Mouse (Mus musculus): Measurements from ENCODE around the gene Rdh9. TPM values are rescaled to one million over a fixed set of nuclear protein-coding genes. Genes with fewer than 3 reads are reported as not detected.

Gene Rdh9
- under 1 TPM; 0.33 to 0.48 TPM for total RNA-seq (2021)
- long read RNA-seq, experiment 1: 0 reads
- long read RNA-seq, experiment 2: 0 reads

DNA sequence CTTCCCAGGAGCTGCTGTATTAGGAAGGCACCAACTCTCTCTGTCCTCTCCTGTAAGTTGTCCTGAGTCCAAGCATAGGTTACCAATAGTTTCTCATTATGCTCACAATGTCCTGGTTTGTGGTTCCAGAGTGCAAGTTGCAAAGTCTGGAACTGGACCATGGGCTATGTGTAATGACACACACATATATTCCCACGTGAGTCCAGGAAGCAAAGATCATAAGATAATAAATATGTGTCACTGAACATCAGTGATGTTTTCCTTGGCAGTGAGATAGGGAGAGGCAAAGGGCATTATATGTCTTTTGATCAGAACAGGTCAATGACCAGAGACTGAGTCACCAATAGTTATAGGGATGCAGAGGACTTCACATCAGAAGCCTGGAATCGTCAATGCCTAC lies at the start of gene Rdh9:
TSS of gene Rdh9 (plus strand) at position 376 of the 400 bp plus-strand sequence.
- no peak within 1 kb of the TSS for H3K4me3 ChIP-seq
- intact Hi-C loops (cut with DNase I): no loop called here
- no peak within 1 kb of the TSS for H3K27ac ChIP-seq
- no peak for DNase-seq
- no peak for TF ChIP-seq CTCF (IDR thresholded peaks at IDR 0.05)

- intact Hi-C loops (cut with DNase I): no loop called here
- DNase-seq: no peak
- no peak for TF ChIP-seq CTCF (IDR thresholded peaks at IDR 0.05)
- Histone ChIP-seq H3K27ac (no peak overlapping the region), H3K4me3 (no peak overlapping the region)
Measured at GRCm38 (mm10) chr10:127728437-127728836, 47.7 kb upstream of the Rdh9 start.

DNA sequence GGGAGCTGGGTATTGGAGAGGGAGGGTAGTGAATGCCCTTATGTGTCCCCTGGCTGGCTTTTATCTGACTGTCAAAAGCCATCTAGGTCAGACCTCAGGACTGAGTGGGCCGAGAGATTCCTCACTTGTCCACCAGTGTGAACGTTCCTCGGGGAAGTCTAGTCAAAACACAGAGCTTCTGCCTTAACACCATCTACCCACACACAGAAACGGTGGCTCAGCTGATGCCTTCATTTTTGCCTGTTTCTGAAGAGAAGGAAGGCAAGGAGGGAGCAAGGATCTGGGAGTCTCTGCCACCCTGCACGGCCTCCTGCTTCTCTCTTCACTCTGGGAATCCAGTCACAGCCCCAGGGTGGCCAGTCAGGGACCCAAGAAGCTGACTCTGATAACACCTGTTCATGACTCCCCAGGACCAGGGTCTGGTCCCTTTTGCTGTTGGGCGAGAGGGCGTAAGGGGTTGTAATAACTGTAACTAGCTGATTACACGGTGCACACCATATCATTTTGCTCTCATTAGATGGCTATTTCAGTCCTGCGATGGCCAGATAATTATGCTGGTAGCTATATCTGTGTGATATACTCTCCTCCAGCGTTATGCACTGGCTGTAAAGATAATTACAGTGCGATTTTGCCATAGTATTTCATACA lies 45.8 kb upstream of the Rdh9 start:
- intact Hi-C loops (cut with DNase I): no loop called here
- DNase-seq: no peak

GRCm38 (mm10) chr10:127730933-127731310 lies 45.3 kb upstream of the Rdh9 start:
- no peak overlapping the region for H3K27ac ChIP-seq
- no peak for DNase-seq
- TF ChIP-seq CTCF (IDR thresholded peaks at IDR 0.05): no peak
- intact Hi-C loops (cut with DNase I): no loop called here
- no peak overlapping the region for H3K4me3 ChIP-seq

More for the DNA sequence above, 45.8 kb upstream of the Rdh9 start:
- H3K4me3 ChIP-seq: no peak overlapping the region
- no peak overlapping the region for H3K27ac ChIP-seq
- no peak for TF ChIP-seq CTCF (IDR thresholded peaks at IDR 0.05)

DNA sequence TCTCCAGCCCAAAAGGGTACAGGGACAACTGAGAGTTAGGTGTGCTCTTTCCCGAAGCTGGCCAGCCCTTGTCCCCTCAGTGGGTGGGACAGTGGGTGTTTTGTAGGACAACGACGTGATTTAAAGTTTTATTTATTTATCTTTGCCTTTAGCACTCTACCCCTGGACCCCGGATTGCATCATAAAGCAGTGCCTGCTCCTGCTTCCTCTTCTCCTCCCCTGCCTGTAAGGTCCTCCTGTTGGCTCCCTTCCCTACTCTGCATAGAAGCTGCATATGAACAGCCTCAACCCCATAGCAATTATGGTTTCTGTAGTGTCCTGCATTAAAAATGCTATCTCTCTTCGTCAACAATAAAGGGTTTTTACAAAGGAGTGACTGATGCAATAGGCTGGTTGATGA lies 44.8 kb upstream of the Rdh9 start:
- TF ChIP-seq CTCF (IDR thresholded peaks at IDR 0.05): no peak
- intact Hi-C loops (cut with DNase I): no loop called here

DNA sequence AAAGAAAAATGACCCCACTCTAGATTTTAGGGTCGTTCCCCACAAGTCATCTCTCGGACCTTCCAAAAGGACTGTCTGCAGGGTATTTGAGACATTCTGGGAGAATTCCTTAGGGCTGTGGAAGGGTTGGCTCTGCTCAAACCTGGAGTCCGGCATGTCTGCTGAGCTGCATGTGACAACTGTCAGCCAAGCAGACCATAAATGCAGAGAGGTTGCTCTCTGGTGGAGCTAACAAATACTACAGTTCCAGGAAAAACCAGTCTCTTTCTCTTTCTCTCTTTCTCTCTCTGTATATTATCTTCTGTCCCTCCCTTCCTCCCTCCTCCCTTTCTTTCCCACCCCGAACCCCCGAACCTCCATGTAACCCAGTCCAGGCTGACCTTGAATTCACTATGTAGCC lies 41.8 kb upstream of the Rdh9 start:
- H3K27ac ChIP-seq: no peak overlapping the region
- TF ChIP-seq CTCF (IDR thresholded peaks at IDR 0.05): peak; percentile 20; the same call in 1 of the 2 replicates
- no peak overlapping the region for H3K4me3 ChIP-seq
- intact Hi-C loops (cut with DNase I): no loop called here
- DNase-seq: no peak

More for the DNA sequence above, 44.8 kb upstream of the Rdh9 start:
- no peak overlapping the region for H3K4me3 ChIP-seq
- DNase-seq: no peak
- no peak overlapping the region for H3K27ac ChIP-seq

DNA sequence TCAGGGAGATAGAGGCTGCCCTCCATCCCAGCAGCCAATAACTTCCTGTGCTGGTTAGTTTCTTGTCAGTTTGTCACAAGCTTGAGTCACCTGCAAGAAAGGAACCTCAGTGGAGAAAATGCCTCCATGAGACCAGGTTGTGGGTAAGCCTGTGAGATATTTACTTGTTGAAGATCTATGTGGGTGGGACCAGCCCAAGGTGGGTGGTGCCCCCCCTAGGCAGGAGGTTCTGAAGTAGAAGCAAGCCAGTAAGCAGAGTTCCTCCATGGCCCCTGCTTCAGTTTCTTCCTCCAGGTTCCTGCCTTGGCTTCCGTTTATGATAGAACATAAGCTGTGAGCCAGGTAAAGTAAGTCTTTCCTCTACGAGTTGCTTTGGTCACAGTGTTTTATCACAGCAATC lies 39.9 kb upstream of the Rdh9 start:
- Histone ChIP-seq H3K27ac (no peak overlapping the region), H3K4me3 (no peak overlapping the region)
- DNase-seq: no peak
- TF ChIP-seq CTCF (IDR thresholded peaks at IDR 0.05): no peak
- intact Hi-C loops (cut with DNase I): loop anchor here (5.0 kb wide), 2 partner anchors 94 to 276 kb away; partner anchors contain the start of gene Stat6

- TF ChIP-seq CTCF (IDR thresholded peaks at IDR 0.05): no peak
- intact Hi-C loops (cut with DNase I): loop anchor here (5.0 kb wide), 2 partner anchors 95 to 275 kb away; partner anchors contain the start of gene Stat6
Measured at GRCm38 (mm10) chr10:127736916-127737315, 39.3 kb upstream of the Rdh9 start.

DNA sequence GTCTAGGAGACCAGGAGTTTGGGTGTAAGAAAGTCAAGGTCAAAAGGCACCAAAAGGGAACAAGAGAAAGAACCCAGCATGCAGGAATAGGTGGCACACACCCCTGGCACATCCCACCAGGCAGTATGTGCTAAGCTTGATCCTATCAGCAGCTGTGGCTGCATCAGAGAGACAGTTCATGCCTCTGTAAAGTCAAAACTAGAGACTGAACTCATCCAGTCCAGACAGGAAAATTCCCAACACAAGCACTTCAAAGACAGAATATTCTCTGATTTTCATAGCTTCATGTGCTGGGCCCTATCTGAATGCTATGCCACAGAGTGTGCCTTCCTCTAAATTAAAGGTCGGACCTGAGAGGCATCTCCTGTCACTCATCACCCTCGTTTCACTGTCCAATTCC lies 38.6 kb upstream of the Rdh9 start:
- TF ChIP-seq CTCF (IDR thresholded peaks at IDR 0.05): no peak
- intact Hi-C loops (cut with DNase I): loop anchor here (5.0 kb wide), 2 partner anchors 95 to 275 kb away; partner anchors contain the start of gene Stat6
- no peak overlapping the region for H3K4me3 ChIP-seq
- no peak overlapping the region for H3K27ac ChIP-seq
- DNase-seq: no peak

More at GRCm38 (mm10) chr10:127736916-127737315, 39.3 kb upstream of the Rdh9 start:
- H3K27ac ChIP-seq: no peak overlapping the region
- no peak for DNase-seq
- no peak overlapping the region for H3K4me3 ChIP-seq

- Histone ChIP-seq H3K27ac (peak overlapping the region; percentile 81; the same call in 1 of the 2 replicates), H3K4me3 (peak overlapping the region; percentile 92)
- intact Hi-C loops (cut with DNase I): loop anchor here (2.0 to 5.0 kb wide), 3 partner anchors 96 to 274 kb away; partner anchors contain the start of gene Stat6
- no peak for DNase-seq
- TF ChIP-seq CTCF (IDR thresholded peaks at IDR 0.05): peak; percentile 71
Measured at GRCm38 (mm10) chr10:127738151-127738882, 37.9 kb upstream of the Rdh9 start.

GRCm38 (mm10) chr10:127739083-127739660 lies 37.0 kb upstream of the Rdh9 start, which contains the start of gene Zbtb39:
Zbtb39 (plus strand) TSS chr10:127739538.
- peak; percentile 74 for TF ChIP-seq CTCF (IDR thresholded peaks at IDR 0.05)
- H3K27ac ChIP-seq: peak within 1 kb of the TSS; percentile 86

DNA sequence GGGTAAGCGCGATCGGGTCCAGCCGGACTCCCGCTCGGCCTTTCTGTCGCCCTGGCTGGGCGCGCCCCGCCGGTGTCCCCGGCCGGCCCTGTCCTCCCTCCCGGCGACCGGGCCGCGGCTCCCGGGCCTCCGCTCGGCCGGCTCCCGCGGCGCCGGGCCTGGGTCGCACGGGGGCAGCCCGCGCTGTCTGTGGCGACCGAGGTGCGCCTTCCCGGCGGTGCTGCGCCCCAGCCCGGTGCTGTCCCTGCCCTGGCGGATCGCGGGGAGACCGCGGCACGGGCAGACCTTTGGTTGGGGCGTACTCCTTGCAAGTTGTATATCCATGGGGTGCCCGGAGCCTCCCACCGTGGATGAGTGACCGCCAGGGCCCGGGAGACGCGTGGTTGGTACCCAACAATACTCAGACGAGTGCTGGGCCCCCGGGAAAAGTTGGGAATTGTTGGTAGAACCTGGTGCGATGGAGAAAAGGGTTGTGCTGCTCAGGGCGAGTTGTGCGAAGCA lies 36.5 kb upstream of the Rdh9 start:
- H3K4me3 ChIP-seq: peak overlapping the region; percentile 92
- DNase-seq: no peak
- no peak for TF ChIP-seq CTCF (IDR thresholded peaks at IDR 0.05)

More at GRCm38 (mm10) chr10:127739083-127739660, 37.0 kb upstream of the Rdh9 start, which contains the start of gene Zbtb39:
- intact Hi-C loops (cut with DNase I): loop anchor here (2.0 to 5.0 kb wide), 3 partner anchors 97 to 273 kb away; partner anchors contain the start of gene Stat6
- DNase-seq: peak; percentile 92
- H3K4me3 ChIP-seq: peak within 1 kb of the TSS; percentile 92

More for the DNA sequence above, 36.5 kb upstream of the Rdh9 start:
- peak overlapping the region; percentile 86 for H3K27ac ChIP-seq
- intact Hi-C loops (cut with DNase I): loop anchor here (2.0 to 5.0 kb wide), 3 partner anchors 97 to 273 kb away; partner anchors contain the start of gene Stat6
